Mouse (Mus musculus) myocyte (in vitro differentiated cells): ENCODE data around the gene Farsa. TPM values are rescaled to one million over a fixed set of nuclear protein-coding genes. Genes with fewer than 3 reads are reported as not detected.

Source experiments
- H3K27me3 ChIP-seq: one replicate; pipeline ENCODE4 v1.6.1; 2011; ENCODE audit not compliant: control insufficient read depth, insufficient read depth, insufficient read length
- H3K36me3 ChIP-seq: one replicate; pipeline ENCODE4 v1.6.1; 2011; ENCODE audit not compliant: control insufficient read depth, insufficient read depth
- H3K4me2 ChIP-seq: one replicate; pipeline ENCODE4 v1.6.1; 2011; ENCODE audit warnings: low read depth, control low read depth
- H3K4me3 ChIP-seq: one replicate; pipeline ENCODE4 v1.5.1; 2011; ENCODE audit warnings: mild to moderate bottlenecking, control low read depth, moderate library complexity
- H3K79me2 ChIP-seq: one replicate; pipeline ENCODE4 v1.6.1; 2011; ENCODE audit not compliant: control insufficient read depth, insufficient read depth
- H3ac ChIP-seq: one replicate; pipeline ENCODE4 v1.6.1; 2011; ENCODE audit not compliant: control insufficient read depth, insufficient read length
- CEBPB ChIP-seq: IDR thresholded peaks from 2 replicates; pipeline ENCODE4 v1.6.1; 2011; ENCODE audit warnings: mild to moderate bottlenecking, moderate library complexity; ENCODE audit not compliant: poor library complexity, insufficient read depth, severe bottlenecking
- E2F4 ChIP-seq: IDR thresholded peaks from one replicate; pipeline ENCODE4 v1.6.1; 2011; ENCODE audit warnings: mild to moderate bottlenecking, control low read depth, moderate library complexity; ENCODE audit not compliant: insufficient read depth
- MAX ChIP-seq: IDR thresholded peaks from one replicate; pipeline ENCODE4 v1.6.1; 2011; ENCODE audit warnings: low read depth, mild to moderate bottlenecking, control low read depth
- MYOD1 ChIP-seq, 3 experiments: IDR thresholded peaks; one replicate each; pipeline ENCODE4 v1.6.1; 2011; ENCODE audit warnings: control low read depth in 2 of 3, low read depth in 2 of 3, mild to moderate bottlenecking in 2 of 3, moderate library complexity in 1 of 3; ENCODE audit not compliant: insufficient read length in 2 of 3, control insufficient read depth in 1 of 3
- MYOG ChIP-seq, 3 experiments: IDR thresholded peaks; one replicate each; pipeline ENCODE4 v1.6.1; 2011; ENCODE audit warnings: control low read depth in 2 of 3, low read depth in 2 of 3, mild to moderate bottlenecking in 2 of 3; ENCODE audit not compliant: insufficient read length in 2 of 3, control insufficient read depth in 1 of 3, insufficient read depth in 1 of 3
- POLR2A ChIP-seq: IDR thresholded peaks from one replicate; pipeline ENCODE4 v1.6.1; 2011; ENCODE audit warnings: low read depth, mild to moderate bottlenecking, control low read depth, moderate library complexity; ENCODE audit not compliant: insufficient read length
- POLR2AphosphoS2 ChIP-seq: IDR thresholded peaks from one replicate; pipeline ENCODE4 v1.6.1; 2011; ENCODE audit warnings: low read depth, control low read depth; ENCODE audit not compliant: insufficient read length
- SRF ChIP-seq: IDR thresholded peaks from one replicate; pipeline ENCODE4 v1.6.1; 2011; ENCODE audit warnings: low read depth; ENCODE audit not compliant: control insufficient read depth, insufficient read length
- TCF12 ChIP-seq: IDR thresholded peaks from one replicate; pipeline ENCODE4 v1.6.1; 2011; ENCODE audit warnings: mild to moderate bottlenecking, control low read depth; ENCODE audit not compliant: poor library complexity, insufficient read depth, severe bottlenecking
- TCF3 ChIP-seq: IDR thresholded peaks from one replicate; pipeline ENCODE4 v1.6.1; 2011; ENCODE audit warnings: low read depth, control low read depth; ENCODE audit not compliant: insufficient read length
- USF1 ChIP-seq: IDR thresholded peaks from one replicate; pipeline ENCODE4 v1.6.1; 2011; ENCODE audit warnings: low read depth, mild to moderate bottlenecking, control low read depth, moderate library complexity
- polyA plus RNA-seq: library from polyadenylated mRNA; unstranded; fragments of >200 nt; fragmentation: generic; extraction: Trizol; gene quantifications from one replicate; pipeline ENCODE4 v1.2.1, GENCODE M21; 2012; ENCODE audit warnings: missing spikeins

Gene Farsa
- polyA plus RNA-seq, 1 experiment = 73.3 TPM

GRCm38 (mm10) chr8:84917781-84918180 is 61.0 kb downstream of the Farsa start:
- TF ChIP-seq TCF12 (no peak), POLR2AphosphoS2 (no peak), TCF3 (no peak), E2F4 (no peak), USF1 (no peak), MYOD1 (IDR thresholded peaks at IDR 0.05; ENCODE audit: control insufficient read depth in 1 of 3, insufficient read length in 2 of 3, low read depth in 2 of 3) (no peak)
- Histone ChIP-seq H3K4me2 (no peak overlapping the region), H3K79me2 (no peaks in the 10 kb centered on the region), H3K27me3 (peaks cover 17% of the 10 kb centered on the region), H3K4me3 (no peak overlapping the region), H3ac (no peak overlapping the region), H3K36me3 (no peaks in the 10 kb centered on the region)

GRCm38 (mm10) chr8:84918646-84919045 is 61.9 kb downstream of the Farsa start:
- Histone ChIP-seq H3K36me3 (no peaks in the 10 kb centered on the region), H3K4me3 (no peak overlapping the region), H3ac (no peak overlapping the region), H3K4me2 (no peak overlapping the region), H3K27me3 (peaks cover 17% of the 10 kb centered on the region), H3K79me2 (no peaks in the 10 kb centered on the region)
- TF ChIP-seq MYOG (IDR thresholded peaks at IDR 0.05; ENCODE audit: control insufficient read depth in 1 of 3, insufficient read depth in 1 of 3, insufficient read length in 2 of 3, low read depth in 2 of 3) = no peak
- TF ChIP-seq E2F4 = no peak
- TF ChIP-seq POLR2A = no peak
- TF ChIP-seq TCF12 = no peak
- no peak for TF ChIP-seq POLR2AphosphoS2
- no peak for TF ChIP-seq SRF
- TF ChIP-seq TCF3 = no peak
- TF ChIP-seq MAX = no peak
- no peak for TF ChIP-seq MYOD1 (IDR thresholded peaks at IDR 0.05; ENCODE audit: control insufficient read depth in 1 of 3, insufficient read length in 2 of 3, low read depth in 2 of 3)
- no peak for TF ChIP-seq CEBPB

Other genes with a start within 250 kb of the Farsa start
- gene Ier2, start 194.1 kb upstream of the Farsa start, polyA plus RNA-seq = 75.7 TPM
- 94.4 TPM for gene Trmt1, start 170.7 kb upstream of the Farsa start, polyA plus RNA-seq
- 56.1 TPM for gene Nacc1, start 169.1 kb upstream of the Farsa start, polyA plus RNA-seq
- not detected for gene Lyl1, start 155.5 kb upstream of the Farsa start, polyA plus RNA-seq
- gene G430095P16Rik, start 134.0 kb upstream of the Farsa start, polyA plus RNA-seq = 9.4 TPM
- gene Nfix, start 56.6 kb upstream of the Farsa start, polyA plus RNA-seq = 65.7 TPM
- 6.7 TPM for gene Dand5, start 34.2 kb upstream of the Farsa start, polyA plus RNA-seq
- gene Gadd45gip1, start 25.5 kb upstream of the Farsa start, polyA plus RNA-seq = 21.8 TPM
- 139 TPM for gene Rad23a, start 16.3 kb upstream of the Farsa start, polyA plus RNA-seq
- gene Calr, start 10.1 kb upstream of the Farsa start, polyA plus RNA-seq = 385 TPM
- gene Syce2, start 15.1 kb downstream of the Farsa start, polyA plus RNA-seq = 2.3 TPM
- 20.9 TPM for gene Gcdh, start 36.9 kb downstream of the Farsa start, polyA plus RNA-seq
- 0.10 TPM for gene Klf1, start 44.9 kb downstream of the Farsa start, polyA plus RNA-seq
- 9.2 TPM for gene Dnase2a, start 51.6 kb downstream of the Farsa start, polyA plus RNA-seq
- gene Mast1, start 80.4 kb downstream of the Farsa start, polyA plus RNA-seq = not detected
- gene Rtbdn, start 90.0 kb downstream of the Farsa start, polyA plus RNA-seq = not detected
- gene Gm49661, start 112.4 kb downstream of the Farsa start, polyA plus RNA-seq = not detected
- 432 TPM for gene Prdx2, start 112.6 kb downstream of the Farsa start, polyA plus RNA-seq
- 74.1 TPM for gene Rnaseh2a, start 112.8 kb downstream of the Farsa start, polyA plus RNA-seq
- gene Junb, start 121.7 kb downstream of the Farsa start, polyA plus RNA-seq = 140 TPM
- 9.3 TPM for gene Hook2, start 133.6 kb downstream of the Farsa start, polyA plus RNA-seq
- gene Best2, start 157.5 kb downstream of the Farsa start, polyA plus RNA-seq = not detected
- gene Asna1, start 168.3 kb downstream of the Farsa start, polyA plus RNA-seq = 204 TPM
- gene Trir, start 169.8 kb downstream of the Farsa start, polyA plus RNA-seq = 198 TPM
- gene Tnpo2, start 179.9 kb downstream of the Farsa start, polyA plus RNA-seq = 46.3 TPM
- 26.8 TPM for gene Fbxw9, start 203.1 kb downstream of the Farsa start, polyA plus RNA-seq
- gene Gm5741, start 211.0 kb downstream of the Farsa start, polyA plus RNA-seq = 0.31 TPM
- 86.7 TPM for gene Dhps, start 214.8 kb downstream of the Farsa start, polyA plus RNA-seq
- 166 TPM for gene Wdr83os, start 223.8 kb downstream of the Farsa start, polyA plus RNA-seq
- 26.8 TPM for gene Wdr83, start 224.3 kb downstream of the Farsa start, polyA plus RNA-seq
- 7.6 TPM for gene Man2b1, start 226.3 kb downstream of the Farsa start, polyA plus RNA-seq